Comparison of ENCODE assay signal across 9 mouse cellular contexts in genomic region chr8:84785756-84786677, GRCm38 (mm10). TPM values are rescaled to one million over a fixed set of nuclear protein-coding genes. Genes with fewer than 3 reads are reported as not detected.
A peak's percentile ranks its signal among the peaks of the same experiment; 100 is the strongest.
DNase-seq lines count a peak whose midpoint lies in the region; ATAC-seq and TF ChIP-seq lines count a peak whose summit lies in the region.
"Had no signal": no experiment of that assay in that cellular context is flagged by ENCODE, and none has a peak within 500 bp of the region (broad histone marks: within the 10 kb centered on the region; RNA-seq: fewer than 3 reads in every experiment).

No protein-coding gene starts in this region.

- H3K36me3 ChIP-seq in embryonic facial prominence, embryonic 15.5 days = no peaks in the 10 kb centered on the region
- no peaks in the 10 kb centered on the region for H3K36me3 ChIP-seq in myocyte (ENCODE audit: control insufficient read depth, insufficient read depth)

- H3K4me1 ChIP-seq in embryonic facial prominence, embryonic 15.5 days = peaks cover 98% of the 10 kb centered on the region

- TF ChIP-seq POLR2A in myocyte (IDR thresholded peaks at IDR 0.05; ENCODE audit: insufficient read length, low read depth) = peak; percentile 17

- H3K27me3 ChIP-seq in embryonic facial prominence, embryonic 15.5 days = peaks cover 27% of the 10 kb centered on the region
- no peaks in the 10 kb centered on the region for H3K27me3 ChIP-seq in myocyte (ENCODE audit: control insufficient read depth, insufficient read depth, insufficient read length)

- 24% methylated on average over 38 of the region's 38 CpGs for WGBS in embryonic facial prominence, embryonic 15.5 days

- H3K4me2 ChIP-seq in embryonic facial prominence, embryonic 15.5 days (replicated peaks) = peak overlapping the region; percentile 35
- H3K4me2 ChIP-seq in myocyte (ENCODE audit: low read depth) = peak overlapping the region; percentile 4

- intact Hi-C loops in heart, postnatal 10 days (cut with DNase I) = no loop called here

- no peaks in the 10 kb centered on the region for H3K9me3 ChIP-seq in embryonic facial prominence, embryonic 15.5 days (replicated peaks)

- H3ac ChIP-seq in myocyte (ENCODE audit: control insufficient read depth, insufficient read length) = no peak overlapping the region

- ATAC-seq in embryonic facial prominence, embryonic 15.5 days (ENCODE audit: insufficient number of reproducible peaks, low FRiP score, low TSS enrichment, low read depth) = 0 out of 2 replicates have a peak, but pooled peaks have one; percentile 20

- DNase-seq in right cerebral cortex, postnatal 10 days (ENCODE audit: low spot score in 2 of 2) = peak; percentile 75 to 80
- no peak for DNase-seq in right cerebral cortex, postnatal 14 days
- DNase-seq in heart, postnatal 10 days = peak; percentile 85 to 86
- DNase-seq in kidney, postnatal 4 days = peak; percentile 76 to 85
- DNase-seq in right cerebral cortex, adult 18-20 months = no peak
- no peak for DNase-seq in spleen, adult 12 weeks (ENCODE audit: low spot score)

- 0 out of 2 replicates have a peak overlapping the region, but pooled peaks have one; percentile 6 for H3K27ac ChIP-seq in embryonic facial prominence, embryonic 15.5 days (replicated peaks)
- H3K27ac ChIP-seq: liver, embryonic 14.5 days had no signal

- H3K4me3 ChIP-seq in embryonic facial prominence, embryonic 15.5 days (replicated peaks) = peak overlapping the region; percentile 16
- H3K4me3 ChIP-seq in myocyte = no peak overlapping the region

- H3K9ac ChIP-seq in embryonic facial prominence, embryonic 15.5 days = no peak overlapping the region
- H3K9ac ChIP-seq: liver, embryonic 14.5 days had no signal

- peaks cover 86% of the 10 kb centered on the region for H3K79me2 ChIP-seq in myocyte (ENCODE audit: control insufficient read depth, insufficient read depth)

TF ChIP-seq in myocyte, 11 proteins besides CTCF, POLR2A, EP300 and RAD21:
- TF ChIP-seq SRF (IDR thresholded peaks at IDR 0.05; ENCODE audit: control insufficient read depth, insufficient read length, low read depth) (no peak), USF1 (IDR thresholded peaks at IDR 0.05; ENCODE audit: low read depth) (no peak), MAX (IDR thresholded peaks at IDR 0.05; ENCODE audit: low read depth) (no peak), MYOG (IDR thresholded peaks at IDR 0.05; ENCODE audit: control insufficient read depth in 1 of 3, insufficient read depth in 1 of 3, insufficient read length in 2 of 3, low read depth in 2 of 3) (no peak), MYOD1 (IDR thresholded peaks at IDR 0.05; ENCODE audit: control insufficient read depth in 1 of 3, insufficient read length in 2 of 3, low read depth in 2 of 3) (no peak), REST (IDR thresholded peaks at IDR 0.05; ENCODE audit: insufficient read depth, insufficient read length) (no peak), TCF3 (IDR thresholded peaks at IDR 0.05; ENCODE audit: insufficient read length, low read depth) (no peak), CEBPB (IDR thresholded peaks at IDR 0.05; ENCODE audit: insufficient read depth, poor library complexity, severe bottlenecking) (no peak), TCF12 (IDR thresholded peaks at IDR 0.05; ENCODE audit: insufficient read depth, poor library complexity, severe bottlenecking) (no peak), E2F4 (IDR thresholded peaks at IDR 0.05; ENCODE audit: insufficient read depth) (no peak), POLR2AphosphoS2 (IDR thresholded peaks at IDR 0.05; ENCODE audit: insufficient read length, low read depth) (no peak)

RNA-seq across cellular contexts. Expression of gene Nfix, which starts 14.1 kb away (rescaled TPM):
- polyA plus RNA-seq in embryonic facial prominence, embryonic 15.5 days (2015; fragmentation: Nextera tagmentation; extraction: Ambion mirVana) = 61.4 and 62.0 TPM in 2 replicates
- 100 to 1,000 TPM; 256 to 266 TPM for total RNA-seq in heart, postnatal 10 days (2021)
- polyA plus RNA-seq in myocyte (2012; fragmentation: generic; extraction: Trizol) = 65.7 TPM

RNA-seq across cellular contexts. Expression of gene Dand5, which starts 36.6 kb away (rescaled TPM):
- polyA plus RNA-seq in embryonic facial prominence, embryonic 15.5 days (2015; fragmentation: Nextera tagmentation; extraction: Ambion mirVana) = 8.4 and 8.9 TPM in 2 replicates
- 1 to 10 TPM; 3.1 to 3.8 TPM for total RNA-seq in heart, postnatal 10 days (2021)
- polyA plus RNA-seq in myocyte (2012; fragmentation: generic; extraction: Trizol) = 6.7 TPM

RNA-seq across cellular contexts. Expression of gene Gadd45gip1, which starts 45.3 kb away (rescaled TPM):
- 46.5 TPM in 2 replicates for polyA plus RNA-seq in embryonic facial prominence, embryonic 15.5 days (2015; fragmentation: Nextera tagmentation; extraction: Ambion mirVana)
- 10 to 100 TPM; 23.7 to 25.0 TPM for total RNA-seq in heart, postnatal 10 days (2021)
- polyA plus RNA-seq in myocyte (2012; fragmentation: generic; extraction: Trizol) = 21.8 TPM

RNA-seq across cellular contexts. Expression of gene Rad23a, which starts 54.4 kb away (rescaled TPM):
- polyA plus RNA-seq in embryonic facial prominence, embryonic 15.5 days (2015; fragmentation: Nextera tagmentation; extraction: Ambion mirVana) = 104 and 110 TPM in 2 replicates
- 10 to 100 TPM; 77.8 to 88.5 TPM for total RNA-seq in heart, postnatal 10 days (2021)
- polyA plus RNA-seq in myocyte (2012; fragmentation: generic; extraction: Trizol) = 139 TPM

Comparison
In these comparisons a context has a peak if more than half of its experiments do, and no peak if none do; other contexts are left out.
1. DNase-seq: peak in right cerebral cortex, postnatal 10 days (2 of 2), heart, postnatal 10 days (2 of 2) and kidney, postnatal 4 days (2 of 2); none in right cerebral cortex, postnatal 14 days (single experiment), right cerebral cortex, adult 18-20 months (single experiment) and spleen, adult 12 weeks (single experiment).